Mouse (Mus musculus): ENCODE data around the gene Lrrc37a.
A peak's percentile ranks its signal among the peaks of the same experiment; 100 is the strongest.
"Not testable (repeated sequence)": the region's sequence is repeated elsewhere in the genome, so short reads cannot be mapped to it uniquely, and the experiment has no call there.

Gene Lrrc37a

GRCm38 (mm10) chr11:103504497-103504896 lies at the start of gene Lrrc37a:
Lrrc37a (minus strand) TSS chr11:103504597.
- DNase-seq, result no peak

DNA sequence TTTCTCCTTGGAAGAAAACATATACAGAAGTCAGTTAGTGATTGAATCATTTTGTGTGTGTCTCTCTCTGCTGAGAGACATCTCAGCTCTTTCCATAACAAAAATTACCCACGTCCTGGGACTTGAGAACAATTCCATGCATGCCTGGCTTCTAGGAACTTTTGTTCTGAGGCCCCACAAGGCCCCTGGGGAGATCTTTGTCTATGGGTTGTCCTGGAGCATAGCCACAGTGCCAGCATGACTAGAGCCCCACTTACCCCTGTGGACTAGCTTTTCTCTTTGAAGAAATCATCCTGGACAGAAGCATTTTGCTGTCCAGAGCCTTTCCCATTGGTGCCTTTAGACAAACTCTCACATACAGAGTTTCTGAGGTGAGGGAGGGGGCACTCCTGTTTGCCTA lies 30.6 kb upstream of the Lrrc37a start:
- not testable (repeated sequence) for DNase-seq

DNA sequence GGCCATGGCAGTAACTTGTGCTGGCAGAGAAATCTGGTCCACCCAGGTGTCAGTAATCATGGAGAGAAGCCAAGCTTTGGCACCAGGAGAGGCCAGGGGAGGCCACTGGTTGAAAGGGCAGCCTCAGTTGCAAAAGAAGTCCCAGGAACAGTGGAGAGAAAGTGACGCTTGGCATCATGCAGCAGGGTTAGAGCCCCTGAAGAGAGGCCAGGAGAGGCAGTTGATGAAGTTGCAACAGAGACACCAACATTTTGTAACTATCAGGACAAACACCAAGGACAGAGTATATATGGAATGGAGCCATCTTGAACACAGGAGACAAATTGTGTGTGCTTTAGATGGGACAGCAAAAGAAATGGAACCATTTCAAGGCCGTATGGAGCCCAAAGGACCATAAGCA lies 7.7 kb upstream of the Lrrc37a start:
- no peak for DNase-seq

- DNase-seq, result peak; percentile 21 to 60
These were observed 40.0 kb downstream of the Lrrc37a start for GRCm38 (mm10) chr11:103464443-103464842.

GRCm38 (mm10) chr11:103451105-103451504 lies 53.3 kb downstream of the Lrrc37a start:
- DNase-seq, result not testable (repeated sequence)

DNA sequence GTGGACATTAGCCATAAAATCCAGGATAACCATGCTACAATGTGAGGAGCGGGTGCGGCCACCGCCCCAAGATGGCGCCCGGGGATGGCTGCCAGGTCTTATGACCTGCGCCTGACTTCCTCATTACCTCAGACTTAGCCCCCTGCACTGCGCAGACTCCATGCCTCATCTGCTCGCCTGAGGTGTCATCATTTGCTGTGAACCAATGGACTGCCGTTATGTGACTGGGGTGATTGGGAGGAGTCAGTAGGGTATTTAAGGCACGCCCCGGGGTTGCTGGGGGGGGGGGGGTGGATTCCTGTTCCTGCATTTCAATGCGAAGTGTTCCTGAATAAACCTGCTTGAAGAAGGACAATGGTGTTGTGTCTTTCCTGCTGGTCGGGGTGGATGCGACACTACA lies 54.7 kb downstream of the Lrrc37a start:
- not testable (repeated sequence) for DNase-seq

- no peak for DNase-seq
These were observed 60.7 kb downstream of the Lrrc37a start for GRCm38 (mm10) chr11:103443678-103444077.

GRCm38 (mm10) chr11:103436282-103436681 lies 68.1 kb downstream of the Lrrc37a start:
- DNase-seq, result no peak

DNA sequence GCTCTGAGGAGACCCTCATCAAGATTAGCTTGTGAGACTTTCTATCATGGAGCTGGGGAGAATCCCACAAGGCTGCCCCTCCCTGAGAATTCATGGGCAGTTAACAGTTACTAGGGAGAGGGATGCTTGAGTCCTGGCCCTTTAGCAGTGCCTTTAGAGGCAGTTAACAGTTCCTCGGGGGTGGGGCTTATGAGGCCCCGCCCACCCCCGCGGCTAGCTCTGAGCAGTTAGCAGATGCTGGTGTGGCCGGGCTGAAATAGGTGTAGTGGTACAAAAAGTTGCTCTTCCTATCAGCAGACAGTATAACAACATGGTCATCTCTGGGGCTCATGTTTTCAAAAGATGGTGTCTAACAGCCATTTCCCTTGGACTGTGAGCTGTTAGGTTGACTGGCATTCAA lies 79.4 kb downstream of the Lrrc37a start:
- DNase-seq, result peak in 1 of 2 experiments; percentile 20

DNA sequence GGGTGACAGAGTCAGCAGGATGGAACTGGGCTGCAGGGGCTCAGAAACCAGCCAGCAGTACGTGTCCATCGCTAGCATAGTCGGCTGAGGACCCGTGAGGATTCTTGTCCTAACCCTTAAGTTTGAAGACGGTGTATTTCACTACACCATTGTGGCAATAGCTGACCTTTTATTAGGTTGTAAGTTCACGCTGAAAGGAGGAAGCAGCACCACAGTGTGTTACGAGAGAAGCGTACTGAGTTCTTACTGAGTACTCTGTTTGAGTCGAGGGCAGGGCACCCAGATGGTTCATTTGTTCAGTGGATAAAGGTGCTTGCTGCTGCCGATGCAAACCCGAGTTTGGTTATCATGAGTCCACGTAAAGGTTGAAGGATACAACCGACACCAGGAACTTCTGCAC lies 84.7 kb downstream of the Lrrc37a start:
- no peak for DNase-seq

- peak; percentile 38 to 45 for DNase-seq
These were observed 85.2 kb downstream of the Lrrc37a start for GRCm38 (mm10) chr11:103419226-103419625.

DNA sequence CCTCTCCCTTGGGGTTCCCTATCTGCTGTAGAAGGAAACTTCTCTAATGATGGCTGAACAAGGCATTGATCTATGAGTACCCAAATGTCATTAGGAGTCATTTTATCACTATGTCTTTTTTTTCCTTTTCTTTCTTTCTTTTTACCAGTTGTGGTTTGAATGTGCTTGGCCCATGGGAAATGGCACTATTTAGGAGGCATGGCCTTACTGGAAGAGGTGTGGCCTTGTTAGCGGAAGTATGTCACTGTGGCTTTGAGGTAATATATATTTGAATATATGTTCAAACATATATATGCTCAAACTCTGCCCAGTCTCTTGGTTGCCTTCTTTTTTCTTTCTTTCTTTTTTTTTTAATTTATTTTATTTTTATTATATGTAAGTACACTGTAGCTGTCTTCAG lies 90.9 kb downstream of the Lrrc37a start:
- no peak for DNase-seq

DNA sequence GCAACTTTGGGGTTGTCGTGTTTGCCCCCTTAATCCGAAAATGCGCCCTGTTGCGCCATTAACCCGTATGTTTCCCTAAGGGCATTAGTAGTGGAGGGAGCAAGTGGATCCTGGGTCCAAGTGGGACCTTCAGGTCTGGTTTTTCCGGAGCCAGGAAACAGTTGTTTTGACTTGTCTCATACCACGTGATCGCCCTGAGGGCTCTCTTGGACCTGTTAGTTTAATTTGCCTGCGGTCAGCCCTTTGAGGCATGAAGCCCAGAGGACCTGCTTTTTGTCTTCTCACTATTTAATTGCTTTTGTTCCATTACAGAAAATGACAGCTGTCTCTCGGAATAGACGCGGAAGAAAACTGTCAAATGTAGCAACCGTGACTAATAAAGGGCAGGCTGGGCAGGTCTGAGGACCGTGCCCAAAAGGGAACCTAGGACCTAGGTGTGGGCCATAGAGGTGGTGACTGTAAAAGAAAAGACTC lies 91.4 kb downstream of the Lrrc37a start:
- DNase-seq, result peak; percentile 68 to 71

GRCm38 (mm10) chr11:103411981-103412949 lies 92.1 kb downstream of the Lrrc37a start, which contains the start of gene Plekhm1:
Plekhm1 (minus strand) TSS chr11:103412687.
- peak; percentile 98 to 99 for DNase-seq

- no peak for DNase-seq
These were observed 93.1 kb downstream of the Lrrc37a start for GRCm38 (mm10) chr11:103411301-103411700.

DNA sequence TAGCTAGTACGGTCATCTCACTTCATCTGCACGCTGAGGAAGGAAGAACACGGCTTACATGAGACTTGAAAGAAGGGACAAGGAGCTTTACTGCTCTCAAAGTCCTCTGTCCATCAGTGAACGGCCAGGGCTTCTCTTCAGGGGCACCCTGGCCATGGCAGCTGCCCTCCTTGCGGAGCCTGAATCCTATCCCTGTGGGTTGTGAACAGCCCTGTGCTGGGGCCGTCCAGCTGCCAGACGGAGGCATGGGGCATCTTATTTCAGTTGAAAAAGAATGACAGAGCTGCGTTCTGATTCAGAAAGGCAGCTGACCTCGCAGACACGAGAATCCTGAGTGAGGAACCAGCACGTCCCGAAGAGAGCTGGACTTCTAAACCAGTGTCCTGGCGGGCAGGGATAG lies 95.5 kb downstream of the Lrrc37a start:
- DNase-seq, result no peak

GRCm38 (mm10) chr11:103407136-103407535 lies 97.3 kb downstream of the Lrrc37a start:
- DNase-seq, result not testable (repeated sequence)

GRCm38 (mm10) chr11:103406551-103406950 lies 97.8 kb downstream of the Lrrc37a start:
- DNase-seq, result peak; percentile 88 to 94

DNA sequence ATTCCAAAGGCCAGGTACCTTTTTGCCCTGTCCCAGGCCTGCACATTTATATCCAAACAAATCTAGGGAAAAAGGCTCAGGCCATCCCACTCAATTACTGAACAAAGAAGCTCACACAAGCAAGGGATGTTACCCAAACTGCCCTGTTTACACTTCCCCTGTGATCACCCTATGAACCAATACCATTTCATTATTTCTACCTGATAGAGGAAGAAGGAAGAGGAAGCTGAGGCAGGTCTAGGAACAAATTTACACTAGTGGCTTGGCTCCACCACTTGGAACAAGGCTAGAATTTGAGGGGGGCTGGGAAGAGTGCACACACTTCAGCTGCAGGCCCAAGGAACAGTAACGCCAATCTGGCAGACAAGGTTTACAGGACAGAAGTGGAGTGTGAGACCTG lies 98.6 kb downstream of the Lrrc37a start:
- no peak for DNase-seq

GRCm38 (mm10) chr11:103404618-103405017 lies 99.8 kb downstream of the Lrrc37a start:
- no peak for DNase-seq

DNA sequence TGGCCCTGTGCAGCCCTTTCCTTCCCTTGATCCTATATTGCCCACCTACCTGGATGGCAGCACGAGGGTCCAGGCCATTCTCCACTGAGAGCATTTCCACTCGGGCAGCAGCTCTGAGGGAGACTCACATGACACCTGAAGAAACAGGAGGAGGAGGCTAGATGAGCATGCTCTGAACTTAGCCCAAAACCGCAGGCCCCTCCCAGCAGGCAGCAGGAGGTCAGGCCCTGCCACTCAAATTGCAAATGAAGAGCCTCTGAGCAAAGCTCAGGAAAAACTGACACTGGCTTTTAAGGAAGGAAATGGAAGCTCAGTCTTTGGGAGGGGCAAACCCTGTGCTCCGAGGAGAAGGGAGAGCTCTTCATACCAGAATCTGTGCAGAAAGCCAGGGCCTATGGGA lies 100.6 kb downstream of the Lrrc37a start:
- peak; percentile 73 to 82 for DNase-seq

GRCm38 (mm10) chr11:103402738-103403137 lies 101.7 kb downstream of the Lrrc37a start:
- no peak for DNase-seq

DNA sequence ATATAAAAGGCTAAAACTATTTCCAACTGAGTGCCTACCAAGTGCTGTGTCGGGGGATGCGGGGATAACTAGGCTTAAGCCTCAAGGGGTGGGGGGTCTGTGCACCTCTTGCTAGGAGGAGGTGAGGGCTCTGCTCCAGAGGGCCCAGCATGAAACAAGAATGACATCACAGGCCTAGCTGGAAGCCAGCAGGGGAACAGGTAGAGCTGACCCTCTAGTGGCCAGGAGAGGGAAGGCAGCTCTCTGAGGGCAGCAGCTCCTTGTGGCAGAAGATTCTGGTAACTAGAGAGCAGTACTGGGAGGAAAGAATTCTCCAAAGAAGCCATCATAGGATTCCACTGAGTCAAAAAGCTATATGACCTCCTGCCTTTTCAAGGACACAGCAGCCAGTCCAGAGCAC lies 102.2 kb downstream of the Lrrc37a start:
- peak; percentile 76 to 84 for DNase-seq
